8 mouse cellular contexts compared by ENCODE assay signal in the genomic region with DNA sequence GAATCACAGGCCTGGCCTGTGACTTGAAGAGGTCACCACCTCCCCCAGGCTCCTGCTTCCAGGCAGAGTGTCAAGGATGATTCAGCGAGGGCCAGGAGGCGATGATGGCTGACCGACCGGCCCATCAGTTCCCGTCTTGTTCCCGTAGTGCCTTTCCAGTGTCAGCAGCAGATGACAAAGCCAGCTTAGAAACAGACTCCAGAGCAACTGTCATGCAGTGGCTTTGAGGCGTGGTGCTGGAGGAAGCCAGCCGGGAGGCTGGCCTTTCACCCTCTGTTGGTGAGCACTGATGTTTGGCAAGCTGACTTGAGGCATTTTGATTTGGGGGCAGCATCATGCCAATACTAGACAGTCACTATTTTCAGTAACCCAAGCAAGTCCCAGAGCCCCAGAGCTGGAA. TPM values are rescaled to one million over a fixed set of nuclear protein-coding genes. Genes with fewer than 3 reads are reported as not detected.
A peak's percentile ranks its signal among the peaks of the same experiment; 100 is the strongest.
DNase-seq lines count a peak whose midpoint lies in the region; ATAC-seq and TF ChIP-seq lines count a peak whose summit lies in the region.

No protein-coding gene starts in this region.

- no peak for TF ChIP-seq POLR2A in kidney, adult 2 months (IDR thresholded peaks at IDR 0.05; ENCODE audit: low read depth, low read length)

- H3K36me3 ChIP-seq in kidney, adult 2 months (ENCODE audit: control insufficient read depth, insufficient read depth, low read length) = no peaks in the 10 kb centered on the region
- peaks cover 91% of the 10 kb centered on the region for H3K36me3 ChIP-seq in forebrain, embryonic 10.5 days (replicated peaks)
- no peaks in the 10 kb centered on the region for H3K36me3 ChIP-seq in intestine, embryonic 16.5 days (ENCODE audit: control insufficient read depth, insufficient read depth, low read length)
- no peaks in the 10 kb centered on the region for H3K36me3 ChIP-seq in neural tube, embryonic 15.5 days

- peak overlapping the region; percentile 50 for H3K27ac ChIP-seq in kidney, adult 2 months (ENCODE audit: insufficient read depth, low read depth, low read length)
- H3K27ac ChIP-seq in forebrain, embryonic 10.5 days = peak overlapping the region; percentile 78
- H3K27ac ChIP-seq in intestine, embryonic 16.5 days (ENCODE audit: low read length) = 0 out of 2 replicates have a peak overlapping the region, but pooled peaks have one; percentile 34
- no peak overlapping the region for H3K27ac ChIP-seq in neural tube, embryonic 15.5 days (replicated peaks)

- WGBS in kidney, adult 2 months = 43% methylated on average over 8 of the region's 8 CpGs
- 43% methylated on average over 8 of the region's 8 CpGs for WGBS in forebrain, embryonic 10.5 days
- WGBS in intestine, embryonic 16.5 days = 39% methylated on average over 8 of the region's 8 CpGs
- 13% methylated on average over 8 of the region's 8 CpGs for WGBS in neural tube, embryonic 15.5 days

- H3K27me3 ChIP-seq in kidney, adult 2 months (replicated peaks; ENCODE audit: control insufficient read depth, insufficient read depth, low read length) = no peaks in the 10 kb centered on the region
- H3K27me3 ChIP-seq in forebrain, embryonic 10.5 days (ENCODE audit: poor library complexity, severe bottlenecking) = peaks cover 38% of the 10 kb centered on the region
- H3K27me3 ChIP-seq in intestine, embryonic 16.5 days (replicated peaks; ENCODE audit: control insufficient read depth, insufficient read depth, low read length) = no peaks in the 10 kb centered on the region
- 0 out of 2 replicates have a peak, but pooled peaks cover 3% of the 10 kb centered on the region for H3K27me3 ChIP-seq in neural tube, embryonic 15.5 days (replicated peaks)

- no peak overlapping the region for H3K4me2 ChIP-seq in intestine, embryonic 16.5 days (ENCODE audit: low read depth, low read length)
- peak overlapping the region; percentile 95 for H3K4me2 ChIP-seq in neural tube, embryonic 15.5 days

- no peak for TF ChIP-seq CTCF in kidney, adult 2 months (conservative IDR thresholded peaks at IDR 0.05; ENCODE audit: insufficient read depth, insufficient read length, low read depth, low read length)

- H3K9ac ChIP-seq in intestine, embryonic 16.5 days (ENCODE audit: low read depth, low read length) = no peak overlapping the region
- no peak overlapping the region for H3K9ac ChIP-seq in neural tube, embryonic 15.5 days (replicated peaks)

- peaks cover 29% of the 10 kb centered on the region for H3K4me1 ChIP-seq in kidney, adult 2 months (ENCODE audit: control insufficient read depth, insufficient read depth, low read length)
- H3K4me1 ChIP-seq in forebrain, embryonic 10.5 days = peaks cover 100% of the 10 kb centered on the region
- H3K4me1 ChIP-seq in intestine, embryonic 16.5 days (ENCODE audit: control insufficient read depth, insufficient read depth, low read length) = peaks cover 80% of the 10 kb centered on the region
- peaks cover 86% of the 10 kb centered on the region for H3K4me1 ChIP-seq in neural tube, embryonic 15.5 days

- no peak for DNase-seq in kidney, adult 2 months
- DNase-seq in kidney, adult 9 months = no peak
- DNase-seq in Muller cell, postnatal 12 days (ENCODE audit: inconsistent ontology term) = peak; percentile 89
- no peak for DNase-seq in forebrain, embryonic 10.5 days (ENCODE audit: extremely low spot score, low spot score)
- DNase-seq in thymus, postnatal 36 days = no peak
- no peak for DNase-seq in c-Kit-positive CD71-positive TER-119-positive erythroid progenitor cells, embryonic 14.5 days (ENCODE audit: low spot score)

- no peaks in the 10 kb centered on the region for H3K9me3 ChIP-seq in forebrain, embryonic 10.5 days
- H3K9me3 ChIP-seq in intestine, embryonic 16.5 days (ENCODE audit: control insufficient read depth, low read length) = no peaks in the 10 kb centered on the region
- no peaks in the 10 kb centered on the region for H3K9me3 ChIP-seq in neural tube, embryonic 15.5 days (replicated peaks)

- no peak for ATAC-seq in intestine, embryonic 16.5 days
- no peak for ATAC-seq in neural tube, embryonic 15.5 days (ENCODE audit: low FRiP score)

- no peak overlapping the region for H3K4me3 ChIP-seq in kidney, adult 2 months (ENCODE audit: insufficient read depth, low read depth, low read length)
- peak overlapping the region; percentile 98; the same call in 1 of the 2 replicates for H3K4me3 ChIP-seq in forebrain, embryonic 10.5 days
- H3K4me3 ChIP-seq in intestine, embryonic 16.5 days (ENCODE audit: low read length) = no peak overlapping the region
- no peak overlapping the region for H3K4me3 ChIP-seq in neural tube, embryonic 15.5 days (replicated peaks)

RNA-seq across cellular contexts. Expression of a gene that starts 6.3 kb away (rescaled TPM):
- 47.2 and 50.9 TPM in 2 replicates for polyA plus RNA-seq in kidney, adult 2 months (2012; rRNA removed)
- 43.4 and 45.6 TPM in 2 replicates for polyA plus RNA-seq in forebrain, embryonic 10.5 days (2016; fragmentation: Nextera tagmentation; extraction: Ambion mirVana)
- polyA plus RNA-seq in intestine, embryonic 16.5 days (2015; fragmentation: Nextera tagmentation; extraction: Ambion mirVana) = 15.9 and 18.8 TPM in 2 replicates
- polyA plus RNA-seq in neural tube, embryonic 15.5 days (2015; fragmentation: Nextera tagmentation; extraction: Ambion mirVana) = 20.5 and 24.2 TPM in 2 replicates
